Mouse (Mus musculus) midbrain, embryonic 11.5 days (tissue): ENCODE measurements around the gene Abhd17c. TPM values are rescaled to one million over a fixed set of nuclear protein-coding genes. Genes with fewer than 3 reads are reported as not detected.

Experiments used
- ATAC-seq: fragments of 200-750 bp; cut with Nextera tagmentation; 2 replicates; pipeline ENCODE4 v1.8.0; 2017; ENCODE audit warnings: moderate TSS enrichment, moderate library complexity; ENCODE audit not compliant: low FRiP score
- DNase-seq: peaks from one replicate; pipeline ENCODE4 v3.0.0; 2015; ENCODE audit warnings: low spot score; ENCODE audit errors: missing footprints
- H3K27ac ChIP-seq: fragments of 300-500 bp; sonication (generic); 2 replicates; pipeline ENCODE4 v1.5.1; 2014; ENCODE audit warnings: low read depth, low read length
- H3K27me3 ChIP-seq: fragments of 300-500 bp; sonication (generic); 2 replicates; pipeline ENCODE4 v1.6.1; 2014; ENCODE audit warnings: mild to moderate bottlenecking, low read length, moderate library complexity, mixed read lengths; ENCODE audit not compliant: control insufficient read depth, insufficient read depth
- H3K36me3 ChIP-seq: fragments of 300-500 bp; sonication (generic); 2 replicates; pipeline ENCODE4 v1.6.1; 2014; ENCODE audit warnings: mild to moderate bottlenecking, low read length, moderate library complexity, mixed read lengths; ENCODE audit not compliant: control insufficient read depth, insufficient read depth
- H3K4me1 ChIP-seq: fragments of 300-500 bp; sonication (generic); 2 replicates; pipeline ENCODE4 v1.6.1; 2014; ENCODE audit warnings: low read length; ENCODE audit not compliant: control insufficient read depth, insufficient read depth
- H3K4me2 ChIP-seq: fragments of 300-500 bp; sonication (generic); 2 replicates; pipeline ENCODE4 v1.6.1; 2014; ENCODE audit warnings: mild to moderate bottlenecking, moderate library complexity
- H3K4me3 ChIP-seq: fragments of 300-500 bp; sonication (generic); 2 replicates; pipeline ENCODE4 v1.5.1; 2014; ENCODE audit warnings: low read depth, low read length
- H3K9ac ChIP-seq: fragments of 300-500 bp; sonication (generic); 2 replicates; pipeline ENCODE4 v1.6.1; 2014; ENCODE audit warnings: low read length
- H3K9me3 ChIP-seq: fragments of 300-500 bp; sonication (generic); 2 replicates; pipeline ENCODE4 v1.6.1; 2016; ENCODE audit warnings: low read length; ENCODE audit not compliant: control insufficient read depth
- WGBS: fragments of 180-500 bp; shearing (Covaris S2); extraction: QIAGEN DNeasy Blood & Tissue Kit; methylation state at CpG from one replicate; pipeline ENCODE4 v1.1.7; 2014; 5-methylcytosine and 5-hydroxymethylcytosine counted together
- polyA plus RNA-seq: library from polyadenylated mRNA; unstranded; fragments of >200 nt; fragmentation: Nextera tagmentation; extraction: Ambion mirVana; gene quantifications from 2 replicates; pipeline ENCODE4 v1.2.1, GENCODE M21; 2014

Abhd17c gene
- polyA plus RNA-seq, 1 experiment from 2014 or later, result 57.2 TPM

GRCm38 (mm10) chr7:84098098-84098497 lies 53.6 kb downstream of the Abhd17c start:
- DNase-seq, result no peak
- no peaks in the 10 kb centered on the region for H3K4me1 ChIP-seq
- no peaks in the 10 kb centered on the region for H3K9me3 ChIP-seq
- H3K4me2 ChIP-seq, result no peak overlapping the region
- 96% methylated on average over 1 of the region's 1 CpGs for WGBS
- no peak overlapping the region for H3K9ac ChIP-seq
- no peaks in the 10 kb centered on the region for H3K27me3 ChIP-seq
- no peak overlapping the region for H3K4me3 ChIP-seq
- no peak overlapping the region for H3K27ac ChIP-seq
- H3K36me3 ChIP-seq, result no peaks in the 10 kb centered on the region
- no peak for ATAC-seq

- WGBS, result 78% methylated on average over 6 of the region's 6 CpGs
- DNase-seq (no peak), ATAC-seq (no peak)
- no peaks in the 10 kb centered on the region for H3K27me3 ChIP-seq
- no peak overlapping the region for H3K9ac ChIP-seq
- no peak overlapping the region for H3K4me2 ChIP-seq
- H3K9me3 ChIP-seq, result no peaks in the 10 kb centered on the region
- H3K36me3 ChIP-seq, result no peaks in the 10 kb centered on the region
- no peaks in the 10 kb centered on the region for H3K4me1 ChIP-seq
- no peak overlapping the region for H3K4me3 ChIP-seq
- no peak overlapping the region for H3K27ac ChIP-seq
Observed at GRCm38 (mm10) chr7:84096501-84096900, 55.2 kb downstream of the Abhd17c start.

- DNase-seq, result no peak
- H3K4me1 ChIP-seq, result peaks cover 3% of the 10 kb centered on the region
- H3K9me3 ChIP-seq, result no peaks in the 10 kb centered on the region
- peaks cover 3% of the 10 kb centered on the region for H3K27me3 ChIP-seq
- no peak overlapping the region for H3K27ac ChIP-seq
- H3K9ac ChIP-seq, result no peak overlapping the region
- ATAC-seq, result no peak
- H3K36me3 ChIP-seq, result no peaks in the 10 kb centered on the region
- 83% methylated on average over 4 of the region's 4 CpGs for WGBS
- H3K4me3 ChIP-seq, result no peak overlapping the region
- H3K4me2 ChIP-seq, result no peak overlapping the region
Observed at GRCm38 (mm10) chr7:84090793-84091192, 60.9 kb downstream of the Abhd17c start.

GRCm38 (mm10) chr7:84089777-84090176 lies 61.9 kb downstream of the Abhd17c start:
- no peak overlapping the region for H3K9ac ChIP-seq
- H3K4me1 ChIP-seq, result peaks cover 8% of the 10 kb centered on the region
- 26% methylated on average over 1 of the region's 1 CpGs for WGBS
- H3K36me3 ChIP-seq, result no peaks in the 10 kb centered on the region
- DNase-seq (no peak), ATAC-seq (no peak)
- no peak overlapping the region for H3K4me2 ChIP-seq
- H3K27ac ChIP-seq, result no peak overlapping the region
- H3K27me3 ChIP-seq, result peaks cover 13% of the 10 kb centered on the region
- H3K4me3 ChIP-seq, result no peak overlapping the region
- H3K9me3 ChIP-seq, result no peaks in the 10 kb centered on the region

GRCm38 (mm10) chr7:84088971-84089370 lies 62.7 kb downstream of the Abhd17c start:
- H3K4me3 ChIP-seq, result no peak overlapping the region
- H3K36me3 ChIP-seq, result no peaks in the 10 kb centered on the region
- no peaks in the 10 kb centered on the region for H3K9me3 ChIP-seq
- no peak for ATAC-seq
- WGBS, result 26% methylated on average over 4 of the region's 4 CpGs
- H3K27ac ChIP-seq, result no peak overlapping the region
- H3K27me3 ChIP-seq, result peaks cover 16% of the 10 kb centered on the region
- no peak overlapping the region for H3K9ac ChIP-seq
- DNase-seq, result peak; percentile 94
- peaks cover 8% of the 10 kb centered on the region for H3K4me1 ChIP-seq
- H3K4me2 ChIP-seq, result no peak overlapping the region

GRCm38 (mm10) chr7:84088191-84088590 lies 63.5 kb downstream of the Abhd17c start:
- Histone ChIP-seq H3K27me3 (peaks cover 17% of the 10 kb centered on the region), H3K36me3 (no peaks in the 10 kb centered on the region), H3K27ac (no peak overlapping the region), H3K4me1 (peaks cover 8% of the 10 kb centered on the region), H3K4me2 (no peak overlapping the region), H3K9ac (no peak overlapping the region), H3K4me3 (no peak overlapping the region), H3K9me3 (no peaks in the 10 kb centered on the region)
- ATAC-seq (no peak), DNase-seq (no peak)
- 83% methylated on average over 3 of the region's 3 CpGs for WGBS

GRCm38 (mm10) chr7:84086039-84086829 lies 65.5 kb downstream of the Abhd17c start, which contains the start of gene Cemip:
Cemip (minus strand) TSS chr7:84086502.
- H3K9ac ChIP-seq, result peak within 1 kb of the TSS; percentile 47
- peaks cover 17% of the 10 kb centered on the region for H3K27me3 ChIP-seq
- WGBS, result under 1% methylated on average over 54 of the region's 54 CpGs

GRCm38 (mm10) chr7:84085049-84085945 lies 66.4 kb downstream of the Abhd17c start:
- Histone ChIP-seq H3K9ac (no peak overlapping the region), H3K27ac (no peak overlapping the region), H3K4me2 (peak overlapping the region; percentile 83), H3K4me3 (peak overlapping the region; percentile 47; the same call in 1 of the 2 replicates), H3K27me3 (peaks cover 17% of the 10 kb centered on the region), H3K4me1 (peaks cover 8% of the 10 kb centered on the region), H3K36me3 (no peaks in the 10 kb centered on the region), H3K9me3 (no peaks in the 10 kb centered on the region)
- WGBS, result 4% methylated on average over 39 of the region's 39 CpGs
- DNase-seq, result peak; percentile 94
- no peak for ATAC-seq

More at GRCm38 (mm10) chr7:84086039-84086829, 65.5 kb downstream of the Abhd17c start, which contains the start of gene Cemip:
- Histone ChIP-seq H3K4me1 (peaks cover 8% of the 10 kb centered on the region), H3K36me3 (no peaks in the 10 kb centered on the region), H3K4me2 (peak within 1 kb of the TSS; percentile 83), H3K4me3 (peak within 1 kb of the TSS; percentile 47), H3K27ac (no peak within 1 kb of the TSS), H3K9me3 (no peaks in the 10 kb centered on the region)
- ATAC-seq, result peak; percentile 90
- peak; percentile 96 for DNase-seq
